Mouse (Mus musculus) hindbrain, postnatal 0 days (tissue): Measurements from ENCODE around the gene Chd1l. TPM values are rescaled to one million over a fixed set of nuclear protein-coding genes. Genes with fewer than 3 reads are reported as not detected.

Experiments used
- ATAC-seq: fragments of 200-750 bp; cut with Nextera tagmentation; 2 replicates; pipeline ENCODE4 v1.8.0; 2017; ENCODE audit warnings: mild to moderate bottlenecking, moderate TSS enrichment, moderate library complexity
- DNase-seq: peaks from one replicate; pipeline ENCODE4 v3.0.0-alpha.2; 2015; ENCODE audit warnings: low spot score
- H3K27ac ChIP-seq: fragments of 300-500 bp; sonication (generic); 2 replicates; pipeline ENCODE4 v1.5.1; 2014; ENCODE audit warnings: mild to moderate bottlenecking
- H3K27me3 ChIP-seq: fragments of 300-500 bp; sonication (generic); 2 replicates; pipeline ENCODE4 v1.6.1; 2014; ENCODE audit warnings: low read length, mixed read lengths; ENCODE audit not compliant: insufficient read depth
- H3K36me3 ChIP-seq: fragments of 300-500 bp; sonication (generic); 2 replicates; pipeline ENCODE4 v1.6.1; 2014; ENCODE audit warnings: low read length, mixed read lengths; ENCODE audit not compliant: insufficient read depth
- H3K4me1 ChIP-seq: fragments of 300-500 bp; sonication (generic); 2 replicates; pipeline ENCODE4 v1.6.1; 2014; ENCODE audit warnings: antibody characterized with exemption, low read length, mixed read lengths; ENCODE audit not compliant: insufficient read depth
- H3K4me2 ChIP-seq: fragments of 300-500 bp; sonication (generic); 2 replicates; pipeline ENCODE4 v1.6.1; 2014; ENCODE audit warnings: low read depth, mild to moderate bottlenecking, low read length, moderate library complexity, mixed read lengths
- H3K4me3 ChIP-seq: fragments of 300-500 bp; sonication (generic); 2 replicates; pipeline ENCODE4 v1.5.1; 2014; ENCODE audit warnings: low read length
- H3K9ac ChIP-seq: fragments of 300-500 bp; sonication (generic); replicated peaks from 2 replicates; pipeline ENCODE4 v1.6.1; 2014; ENCODE audit warnings: mild to moderate bottlenecking, low read length, moderate library complexity, mixed read lengths
- H3K9me3 ChIP-seq: fragments of 300-500 bp; sonication (generic); 2 replicates; pipeline ENCODE4 v1.6.1; 2016; ENCODE audit warnings: low read length, mixed read lengths
- CTCF ChIP-seq: IDR thresholded peaks from 2 replicates; pipeline ENCODE4 v1.5.1; 2016; ENCODE audit warnings: antibody characterized with exemption, control low read depth, low read depth
- WGBS: fragments of 180-500 bp; shearing (Covaris S2); extraction: QIAGEN DNeasy Blood & Tissue Kit; methylation state at CpG from one replicate; pipeline ENCODE4 v1.1.7; 2014; 5-methylcytosine and 5-hydroxymethylcytosine counted together
- polyA plus RNA-seq: library from polyadenylated mRNA; unstranded; fragments of >200 nt; fragmentation: Nextera tagmentation; extraction: Ambion mirVana; gene quantifications from 2 replicates; pipeline ENCODE4 v1.2.1, GENCODE M21; 2015
- total RNA-seq: library from RNA; depleted of rRNA; stranded (reverse); fragments of >200 nt; gene quantifications from 2 replicates; pipeline ENCODE4 v1.2.3, GENCODE M21; 2014

The Chd1l gene
- total and polyA plus RNA-seq, 2 experiments from 2014 or later, result 7.7 to 8.7 TPM

DNA sequence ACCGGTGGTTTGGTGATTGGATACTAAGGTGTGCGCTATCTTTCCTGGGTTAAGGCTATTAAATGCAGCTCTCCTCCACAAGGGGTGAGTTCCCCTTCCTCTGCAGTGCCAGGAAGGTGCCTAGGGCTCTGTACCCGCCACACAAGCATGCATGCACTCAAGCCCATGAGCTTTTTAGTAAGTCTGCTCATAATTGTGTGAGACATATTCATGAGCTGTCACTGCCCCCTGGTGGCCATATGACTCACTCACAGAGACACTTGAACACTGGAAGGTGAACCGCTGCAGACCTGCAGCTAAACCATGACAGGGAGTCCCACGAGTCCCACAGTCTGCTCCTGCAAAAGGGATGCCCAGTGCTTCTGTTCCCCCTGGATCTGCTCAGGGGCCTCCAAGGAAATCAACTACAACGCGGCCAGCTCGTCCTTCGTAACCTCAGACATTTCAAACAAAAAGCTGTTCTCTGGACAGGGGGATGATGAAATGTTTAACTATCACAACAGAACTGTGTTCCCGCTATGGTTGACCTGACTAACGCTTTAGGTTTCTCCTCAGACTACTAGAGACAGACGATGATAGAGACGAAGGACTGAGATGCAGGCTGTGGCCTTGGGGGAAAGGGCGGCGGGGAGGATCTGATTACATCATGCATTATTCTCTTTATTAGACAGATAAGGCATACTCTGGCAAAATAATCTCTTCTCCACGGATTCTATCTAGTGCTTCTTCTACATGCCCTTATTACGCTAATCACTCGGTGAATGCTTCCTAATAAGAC lies 24.4 kb downstream of the Chd1l start:
- Histone ChIP-seq H3K9ac (no peak overlapping the region), H3K4me1 (no peaks in the 10 kb centered on the region), H3K4me2 (peak overlapping the region; percentile 16; the same call in 1 of the 2 replicates), H3K27me3 (no peaks in the 10 kb centered on the region), H3K9me3 (no peaks in the 10 kb centered on the region), H3K36me3 (0 out of 2 replicates have a peak, but pooled peaks cover 8% of the 10 kb centered on the region), H3K27ac (no peak overlapping the region), H3K4me3 (no peak overlapping the region)
- ATAC-seq (peak; percentile 91), DNase-seq (peak; percentile 96)
- 56% methylated on average over 18 of the region's 18 CpGs for WGBS
- peak; percentile 95 for TF ChIP-seq CTCF

DNA sequence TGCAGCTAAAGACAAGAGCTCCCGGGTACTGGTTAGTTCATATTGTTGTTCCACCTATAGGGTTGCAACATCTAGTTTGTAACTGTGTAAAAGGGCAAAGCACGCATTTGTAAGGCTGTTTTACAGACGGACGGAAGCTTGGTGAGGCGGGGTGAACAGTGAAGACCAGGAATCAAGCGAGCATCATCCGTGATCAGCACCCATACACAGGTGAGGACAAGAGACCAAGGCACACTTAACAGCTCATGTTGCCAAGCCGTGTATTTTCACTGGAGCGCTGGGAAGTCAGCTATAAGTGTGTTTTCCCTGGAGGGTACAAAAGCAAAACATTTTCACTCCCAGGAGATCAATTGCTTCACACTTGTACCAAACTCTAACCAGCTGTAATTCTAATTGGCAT lies 36.2 kb downstream of the Chd1l start:
- no peak overlapping the region for H3K27ac ChIP-seq
- no peaks in the 10 kb centered on the region for H3K9me3 ChIP-seq
- 81% methylated on average over 9 of the region's 9 CpGs for WGBS
- no peaks in the 10 kb centered on the region for H3K36me3 ChIP-seq
- TF ChIP-seq CTCF, result no peak
- peak; percentile 54 for DNase-seq
- no peak overlapping the region for H3K4me3 ChIP-seq
- H3K4me1 ChIP-seq, result no peaks in the 10 kb centered on the region
- no peak overlapping the region for H3K9ac ChIP-seq
- no peak overlapping the region for H3K4me2 ChIP-seq
- no peaks in the 10 kb centered on the region for H3K27me3 ChIP-seq
- ATAC-seq, result no peak

DNA sequence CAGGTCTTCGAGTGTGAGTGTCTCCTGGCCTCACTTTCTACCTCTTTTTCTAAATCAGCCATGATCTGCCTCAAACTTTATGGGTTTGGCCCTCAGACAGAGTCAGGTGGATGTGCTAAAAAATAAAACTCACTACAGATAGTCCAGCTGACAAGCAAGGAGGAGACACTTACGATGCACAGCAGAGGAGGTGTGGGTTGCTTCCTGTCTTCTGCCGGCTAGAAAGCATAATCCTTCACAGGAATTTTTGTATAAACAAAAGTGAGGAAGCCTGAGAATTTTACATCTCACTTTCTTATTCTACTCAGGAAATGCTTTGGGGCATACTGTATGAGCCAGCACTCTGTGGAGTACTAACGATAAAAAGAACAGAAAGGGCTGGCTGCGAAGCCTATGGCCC lies 45.4 kb downstream of the Chd1l start:
- no peaks in the 10 kb centered on the region for H3K27me3 ChIP-seq
- TF ChIP-seq CTCF, result no peak
- ATAC-seq, result no peak

DNA sequence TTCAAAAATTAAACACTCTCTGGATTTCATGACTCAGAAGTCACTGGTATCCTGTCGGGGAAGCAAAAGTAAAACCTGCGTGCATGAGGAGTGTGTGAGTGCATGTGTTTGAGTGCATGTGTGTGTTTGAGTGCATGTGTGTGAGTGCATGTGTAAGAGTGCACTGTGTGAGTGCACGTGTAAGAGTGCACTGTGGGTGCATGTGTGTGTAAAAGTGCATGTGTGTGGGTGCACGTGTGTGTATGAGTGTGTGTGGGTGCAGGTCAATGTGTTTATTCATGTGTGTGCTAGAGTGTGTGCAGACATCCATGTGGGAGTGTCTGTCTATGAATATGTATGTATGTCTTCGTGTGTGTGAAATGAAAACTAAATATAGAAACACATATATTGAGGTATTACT lies 51.4 kb downstream of the Chd1l start:
- Histone ChIP-seq H3K4me3 (no peak overlapping the region), H3K4me1 (no peaks in the 10 kb centered on the region), H3K4me2 (no peak overlapping the region), H3K9me3 (no peaks in the 10 kb centered on the region), H3K9ac (no peak overlapping the region), H3K36me3 (no peaks in the 10 kb centered on the region), H3K27me3 (no peaks in the 10 kb centered on the region), H3K27ac (no peak overlapping the region)
- 93% methylated on average over 5 of the region's 5 CpGs for whole genome bisulfite sequencing
- DNase-seq (no peak), ATAC-seq (no peak)
- no peak for TF ChIP-seq CTCF

More for the DNA sequence above, 45.4 kb downstream of the Chd1l start:
- WGBS, result 83% methylated on average over 5 of the region's 5 CpGs
- Histone ChIP-seq H3K9ac (no peak overlapping the region), H3K9me3 (no peaks in the 10 kb centered on the region), H3K4me1 (no peaks in the 10 kb centered on the region), H3K4me2 (no peak overlapping the region), H3K36me3 (no peaks in the 10 kb centered on the region), H3K4me3 (no peak overlapping the region), H3K27ac (no peak overlapping the region)
- DNase-seq, result no peak

DNA sequence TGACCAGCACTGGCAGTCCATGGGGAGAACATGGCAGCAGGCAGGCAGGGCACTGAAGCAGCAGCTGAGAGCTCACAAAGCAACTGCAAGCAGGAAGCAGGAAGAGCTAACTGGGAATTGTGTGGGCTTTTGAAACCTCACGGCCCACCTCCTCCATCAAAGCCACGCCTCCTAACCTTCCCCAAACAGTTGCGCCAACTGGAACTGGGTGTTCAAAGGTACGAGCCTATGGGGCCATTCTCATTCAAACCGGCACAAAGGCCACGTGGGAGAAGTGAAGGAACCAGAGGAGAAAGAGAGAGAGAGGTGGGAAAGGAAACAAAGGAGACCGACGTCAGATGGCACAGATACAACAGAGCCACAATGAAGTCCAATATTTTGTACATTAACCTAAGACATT lies 63.8 kb downstream of the Chd1l start:
- ATAC-seq, result no peak
- no peaks in the 10 kb centered on the region for H3K36me3 ChIP-seq
- WGBS, result 31% methylated on average over 8 of the region's 8 CpGs

DNA sequence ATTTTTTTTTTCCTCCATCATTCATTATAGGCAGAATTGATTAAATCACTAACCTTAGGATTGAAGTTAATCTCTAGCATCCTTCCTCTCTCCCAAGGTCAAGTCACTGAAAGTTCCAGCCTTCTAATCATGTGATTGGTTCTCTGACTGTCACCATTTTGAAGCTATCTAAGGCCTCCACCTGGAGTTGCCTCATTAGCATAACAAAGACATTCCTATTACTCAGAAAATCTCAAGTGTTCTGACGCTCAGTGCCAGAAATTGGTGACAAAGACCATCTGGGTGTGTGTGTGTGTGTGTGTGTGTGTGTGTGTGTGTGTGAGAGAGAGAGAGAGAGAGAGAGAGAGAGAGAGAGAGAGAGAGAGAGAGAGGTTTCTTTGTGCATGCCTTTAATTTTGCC lies 69.8 kb downstream of the Chd1l start:
- Histone ChIP-seq H3K4me3 (no peak overlapping the region), H3K4me2 (no peak overlapping the region), H3K27ac (no peak overlapping the region), H3K4me1 (no peaks in the 10 kb centered on the region), H3K27me3 (no peaks in the 10 kb centered on the region), H3K9ac (no peak overlapping the region), H3K9me3 (no peaks in the 10 kb centered on the region), H3K36me3 (no peaks in the 10 kb centered on the region)
- no peak for TF ChIP-seq CTCF
- ATAC-seq (no peak), DNase-seq (no peak)
- WGBS, result 22% methylated on average over 1 of the region's 1 CpGs

More for the DNA sequence above, 63.8 kb downstream of the Chd1l start:
- Histone ChIP-seq H3K4me1 (no peaks in the 10 kb centered on the region), H3K27me3 (no peaks in the 10 kb centered on the region), H3K9ac (no peak overlapping the region), H3K27ac (no peak overlapping the region), H3K4me3 (no peak overlapping the region), H3K9me3 (no peaks in the 10 kb centered on the region), H3K4me2 (no peak overlapping the region)
- no peak for DNase-seq
- TF ChIP-seq CTCF, result no peak

DNA sequence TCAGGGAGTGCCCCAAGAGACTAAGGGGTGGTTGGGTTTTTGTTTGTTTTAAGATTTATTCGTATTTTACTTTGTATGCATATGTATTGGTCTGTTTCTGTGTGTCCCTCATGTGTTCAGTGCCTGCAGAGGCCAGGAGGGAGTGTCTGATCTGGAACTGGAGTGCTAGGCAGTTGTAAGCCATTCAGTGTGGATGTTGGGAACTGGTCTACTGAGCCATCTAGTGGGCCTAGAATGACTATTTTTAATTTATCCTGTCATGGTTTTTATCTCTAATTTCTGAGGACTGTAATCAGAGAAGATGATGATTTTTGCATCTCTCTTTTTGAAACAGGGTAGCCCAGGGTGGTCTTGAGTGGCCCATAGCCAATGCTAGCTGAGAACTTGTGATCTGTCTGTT lies 71.4 kb downstream of the Chd1l start:
- H3K4me1 ChIP-seq, result no peaks in the 10 kb centered on the region
- DNase-seq, result peak; percentile 25
- no peak overlapping the region for H3K27ac ChIP-seq
- no peak overlapping the region for H3K9ac ChIP-seq
- peak; percentile 41; the same call in 1 of the 2 replicates for TF ChIP-seq CTCF
- no peaks in the 10 kb centered on the region for H3K9me3 ChIP-seq
- ATAC-seq, result no peak
- 56% methylated on average over 1 of the region's 1 CpGs for WGBS
- no peaks in the 10 kb centered on the region for H3K27me3 ChIP-seq
- H3K36me3 ChIP-seq, result no peaks in the 10 kb centered on the region
- H3K4me2 ChIP-seq, result no peak overlapping the region
- H3K4me3 ChIP-seq, result no peak overlapping the region
